Mouse (Mus musculus): ENCODE data around the gene Fbxw4. TPM values are rescaled to one million over a fixed set of nuclear protein-coding genes. Genes with fewer than 3 reads are reported as not detected.
"Not testable (repeated sequence)": the region's sequence is repeated elsewhere in the genome, so short reads cannot be mapped to it uniquely, and the experiment has no call there.

Fbxw4 gene
- polyA plus RNA-seq, 1 experiment from 2014 or later: 6.8 TPM

- ATAC-seq (ENCODE audit: insufficient number of reproducible peaks, insufficient read depth, low FRiP score, low TSS enrichment): no peak
- Histone ChIP-seq H3K4me3 (no peak overlapping the region), H3K27ac (no peak overlapping the region), H3K27me3 (no peaks in the 10 kb centered on the region), H3K9me3 (no peaks in the 10 kb centered on the region), H3K4me1 (peaks cover 55% of the 10 kb centered on the region), H3K9ac (no peak overlapping the region), H3K4me2 (replicated peaks) (no peak overlapping the region), H3K36me3 (no peaks in the 10 kb centered on the region)
- WGBS: 49% methylated on average over 6 of the region's 6 CpGs
Observed at GRCm38 (mm10) chr19:45653986-45654385, 6.1 kb downstream of the Fbxw4 start.

GRCm38 (mm10) chr19:45652286-45652988, 7.7 kb downstream of the Fbxw4 start:
- no peak for ATAC-seq (ENCODE audit: insufficient number of reproducible peaks, insufficient read depth, low FRiP score, low TSS enrichment)
- H3K4me3 ChIP-seq: no peak overlapping the region
- H3K27me3 ChIP-seq: no peaks in the 10 kb centered on the region
- no peaks in the 10 kb centered on the region for H3K9me3 ChIP-seq
- peak overlapping the region; percentile 35 for H3K4me2 ChIP-seq (replicated peaks)
- peak overlapping the region; percentile 77 for H3K27ac ChIP-seq
- H3K4me1 ChIP-seq: peaks cover 48% of the 10 kb centered on the region
- H3K36me3 ChIP-seq: no peaks in the 10 kb centered on the region
- no peak overlapping the region for H3K9ac ChIP-seq
- WGBS: 27% methylated on average over 15 of the region's 15 CpGs

GRCm38 (mm10) chr19:45651524-45651923, 8.6 kb downstream of the Fbxw4 start:
- 84% methylated on average over 8 of the region's 8 CpGs for WGBS
- Histone ChIP-seq H3K36me3 (no peaks in the 10 kb centered on the region), H3K27ac (peak overlapping the region; percentile 76), H3K4me1 (peaks cover 47% of the 10 kb centered on the region), H3K9ac (no peak overlapping the region), H3K4me3 (no peak overlapping the region), H3K9me3 (no peaks in the 10 kb centered on the region), H3K27me3 (no peaks in the 10 kb centered on the region), H3K4me2 (replicated peaks) (no peak overlapping the region)
- ATAC-seq (ENCODE audit: insufficient number of reproducible peaks, insufficient read depth, low FRiP score, low TSS enrichment): no peak

- Histone ChIP-seq H3K36me3 (no peaks in the 10 kb centered on the region), H3K4me2 (replicated peaks) (no peak overlapping the region), H3K4me3 (no peak overlapping the region), H3K4me1 (peaks cover 34% of the 10 kb centered on the region), H3K27me3 (no peaks in the 10 kb centered on the region), H3K27ac (no peak overlapping the region), H3K9me3 (no peaks in the 10 kb centered on the region), H3K9ac (no peak overlapping the region)
- no peak for ATAC-seq (ENCODE audit: insufficient number of reproducible peaks, insufficient read depth, low FRiP score, low TSS enrichment)
- 81% methylated on average over 4 of the region's 4 CpGs for whole genome bisulfite sequencing
Observed at GRCm38 (mm10) chr19:45649776-45650175, 10.3 kb downstream of the Fbxw4 start.

GRCm38 (mm10) chr19:45648469-45648868, 11.6 kb downstream of the Fbxw4 start:
- H3K9ac ChIP-seq; H3K4me3 ChIP-seq; H3K4me2 ChIP-seq (replicated peaks); H3K27me3 ChIP-seq; H3K36me3 ChIP-seq; H3K9me3 ChIP-seq; H3K27ac ChIP-seq: not testable (repeated sequence)
- WGBS: 93% methylated on average over 6 of the region's 6 CpGs
- ATAC-seq (ENCODE audit: insufficient number of reproducible peaks, insufficient read depth, low FRiP score, low TSS enrichment): peak; percentile 76; the same call in 1 of the 2 replicates
- H3K4me1 ChIP-seq: peaks cover 26% of the 10 kb centered on the region

GRCm38 (mm10) chr19:45646866-45647265, 13.2 kb downstream of the Fbxw4 start:
- Histone ChIP-seq H3K27me3 (no peaks in the 10 kb centered on the region), H3K27ac (0 out of 2 replicates have a peak overlapping the region, but pooled peaks have one; percentile 36), H3K4me1 (peaks cover 13% of the 10 kb centered on the region), H3K9me3 (no peaks in the 10 kb centered on the region), H3K36me3 (no peaks in the 10 kb centered on the region), H3K4me2 (replicated peaks) (no peak overlapping the region), H3K4me3 (no peak overlapping the region), H3K9ac (no peak overlapping the region)
- ATAC-seq (ENCODE audit: insufficient number of reproducible peaks, insufficient read depth, low FRiP score, low TSS enrichment): no peak
- 29% methylated on average over 4 of the region's 4 CpGs for WGBS

- no peak for ATAC-seq (ENCODE audit: insufficient number of reproducible peaks, insufficient read depth, low FRiP score, low TSS enrichment)
- WGBS: 78% methylated on average over 7 of the region's 7 CpGs
Observed at GRCm38 (mm10) chr19:45640691-45641090, 19.4 kb downstream of the Fbxw4 start.

GRCm38 (mm10) chr19:45635960-45636359, 24.2 kb downstream of the Fbxw4 start:
- H3K27me3 ChIP-seq: no peaks in the 10 kb centered on the region
- H3K9me3 ChIP-seq: no peaks in the 10 kb centered on the region
- no peak for ATAC-seq (ENCODE audit: insufficient number of reproducible peaks, insufficient read depth, low FRiP score, low TSS enrichment)
- peaks cover 24% of the 10 kb centered on the region for H3K36me3 ChIP-seq
- no peak overlapping the region for H3K9ac ChIP-seq
- H3K4me1 ChIP-seq: no peaks in the 10 kb centered on the region
- no peak overlapping the region for H3K4me3 ChIP-seq
- no peak overlapping the region for H3K4me2 ChIP-seq (replicated peaks)
- WGBS: 72% methylated on average over 5 of the region's 5 CpGs
- no peak overlapping the region for H3K27ac ChIP-seq

More at GRCm38 (mm10) chr19:45640691-45641090, 19.4 kb downstream of the Fbxw4 start:
- no peak overlapping the region for H3K4me2 ChIP-seq (replicated peaks)
- no peak overlapping the region for H3K9ac ChIP-seq
- no peaks in the 10 kb centered on the region for H3K9me3 ChIP-seq
- no peaks in the 10 kb centered on the region for H3K27me3 ChIP-seq
- no peaks in the 10 kb centered on the region for H3K4me1 ChIP-seq
- H3K4me3 ChIP-seq: no peak overlapping the region
- no peak overlapping the region for H3K27ac ChIP-seq
- H3K36me3 ChIP-seq: peaks cover 13% of the 10 kb centered on the region; the same call in 1 of the 2 replicates

- 43% methylated on average over 3 of the region's 3 CpGs for WGBS
- H3K4me1 ChIP-seq: no peaks in the 10 kb centered on the region
Observed at GRCm38 (mm10) chr19:45631584-45631983, 28.5 kb downstream of the Fbxw4 start.

GRCm38 (mm10) chr19:45630953-45631352, 29.2 kb downstream of the Fbxw4 start:
- Histone ChIP-seq H3K36me3 (peaks cover 18% of the 10 kb centered on the region), H3K4me2 (replicated peaks) (no peak overlapping the region), H3K27me3 (no peaks in the 10 kb centered on the region), H3K9me3 (no peaks in the 10 kb centered on the region), H3K27ac (no peak overlapping the region), H3K4me1 (no peaks in the 10 kb centered on the region), H3K9ac (no peak overlapping the region), H3K4me3 (no peak overlapping the region)
- no peak for ATAC-seq (ENCODE audit: insufficient number of reproducible peaks, insufficient read depth, low FRiP score, low TSS enrichment)
- 36% methylated on average over 5 of the region's 5 CpGs for WGBS

More at GRCm38 (mm10) chr19:45631584-45631983, 28.5 kb downstream of the Fbxw4 start:
- ATAC-seq (ENCODE audit: insufficient number of reproducible peaks, insufficient read depth, low FRiP score, low TSS enrichment): no peak
- no peak overlapping the region for H3K4me3 ChIP-seq
- no peak overlapping the region for H3K27ac ChIP-seq
- no peaks in the 10 kb centered on the region for H3K27me3 ChIP-seq
- no peak overlapping the region for H3K9ac ChIP-seq
- H3K4me2 ChIP-seq (replicated peaks): no peak overlapping the region
- H3K9me3 ChIP-seq: no peaks in the 10 kb centered on the region
- peaks cover 17% of the 10 kb centered on the region for H3K36me3 ChIP-seq

GRCm38 (mm10) chr19:45629219-45629618, 30.9 kb downstream of the Fbxw4 start:
- 97% methylated on average over 3 of the region's 3 CpGs for WGBS
- peaks cover 8% of the 10 kb centered on the region for H3K36me3 ChIP-seq
- no peak for ATAC-seq (ENCODE audit: insufficient number of reproducible peaks, insufficient read depth, low FRiP score, low TSS enrichment)

GRCm38 (mm10) chr19:45628649-45629048, 31.5 kb downstream of the Fbxw4 start:
- Histone ChIP-seq H3K9ac (no peak overlapping the region), H3K4me1 (no peaks in the 10 kb centered on the region), H3K27me3 (no peaks in the 10 kb centered on the region), H3K36me3 (peaks cover 8% of the 10 kb centered on the region), H3K9me3 (no peaks in the 10 kb centered on the region), H3K4me3 (no peak overlapping the region), H3K27ac (no peak overlapping the region), H3K4me2 (replicated peaks) (no peak overlapping the region)
- WGBS: 59% methylated on average over 6 of the region's 6 CpGs
- ATAC-seq (ENCODE audit: insufficient number of reproducible peaks, insufficient read depth, low FRiP score, low TSS enrichment): no peak

More at GRCm38 (mm10) chr19:45629219-45629618, 30.9 kb downstream of the Fbxw4 start:
- no peak overlapping the region for H3K4me3 ChIP-seq
- no peaks in the 10 kb centered on the region for H3K9me3 ChIP-seq
- H3K4me2 ChIP-seq (replicated peaks): no peak overlapping the region
- H3K4me1 ChIP-seq: no peaks in the 10 kb centered on the region
- no peak overlapping the region for H3K27ac ChIP-seq
- no peak overlapping the region for H3K9ac ChIP-seq
- H3K27me3 ChIP-seq: no peaks in the 10 kb centered on the region

All from embryonic facial prominence, embryonic 12.5 days (tissue).